Mouse (Mus musculus): ENCODE measurements around the gene Ctnnal1. TPM values are rescaled to one million over a fixed set of nuclear protein-coding genes. Genes with fewer than 3 reads are reported as not detected.
"Not testable (repeated sequence)": the region's sequence is repeated elsewhere in the genome, so short reads cannot be mapped to it uniquely, and the experiment has no call there.

Ctnnal1 gene
- total and polyA plus RNA-seq, 2 experiments from 2014 or later: 27.9 to 35.5 TPM

GRCm38 (mm10) chr4:56878971-56879370 lies 14.0 kb upstream of the Ctnnal1 start:
- ATAC-seq (ENCODE audit: insufficient read depth, low read depth) (no peak), DNase-seq (ENCODE audit: low spot score) (peak; percentile 5)
- Histone ChIP-seq H3K4me2 (ENCODE audit: low read depth, low read length) (no peak overlapping the region), H3K4me1 (ENCODE audit: control insufficient read depth, insufficient read depth) (peaks cover 26% of the 10 kb centered on the region), H3K27ac (ENCODE audit: low read depth) (peak overlapping the region; percentile 78; the same call in 1 of the 2 replicates), H3K27me3 (ENCODE audit: control insufficient read depth, insufficient read depth, low read length) (no peaks in the 10 kb centered on the region), H3K4me3 (ENCODE audit: low read depth, low read length) (no peak overlapping the region), H3K9ac (replicated peaks; ENCODE audit: low read depth, low read length) (no peak overlapping the region), H3K9me3 (replicated peaks; ENCODE audit: control insufficient read depth, low read length) (no peaks in the 10 kb centered on the region), H3K36me3 (replicated peaks; ENCODE audit: control insufficient read depth, insufficient read depth, low read length) (peaks cover 48% of the 10 kb centered on the region)
- no peak for TF ChIP-seq CTCF (IDR thresholded peaks at IDR 0.05; ENCODE audit: low read depth)
- WGBS: 78% methylated on average over 7 of the region's 7 CpGs

DNA sequence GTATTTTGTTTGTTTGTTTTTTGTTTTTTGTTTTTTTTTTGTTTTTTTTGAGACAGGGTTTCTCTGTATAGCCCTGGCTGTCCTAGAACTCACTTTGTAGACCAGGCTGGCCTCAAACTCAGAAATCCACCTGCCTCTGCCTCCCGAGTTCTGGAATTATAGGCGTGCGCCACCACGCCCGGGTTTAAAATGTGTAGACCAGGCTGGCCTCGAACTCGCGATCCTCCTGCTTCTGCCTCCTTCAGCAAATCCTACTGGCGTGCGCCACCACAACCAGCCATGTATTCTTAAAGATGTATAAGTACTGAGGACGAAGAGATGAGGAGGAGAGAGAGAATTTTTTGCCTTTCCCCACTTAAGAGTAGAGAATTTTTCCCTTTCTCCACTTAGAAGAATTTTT lies 5.6 kb upstream of the Ctnnal1 start:
- H3K4me3 ChIP-seq (ENCODE audit: low read depth, low read length); DNase-seq (ENCODE audit: low spot score); H3K9me3 ChIP-seq (replicated peaks; ENCODE audit: control insufficient read depth, low read length); H3K4me2 ChIP-seq (ENCODE audit: low read depth, low read length); H3K27ac ChIP-seq (ENCODE audit: low read depth); ATAC-seq (ENCODE audit: insufficient read depth, low read depth); H3K27me3 ChIP-seq (ENCODE audit: control insufficient read depth, insufficient read depth, low read length); H3K9ac ChIP-seq (replicated peaks; ENCODE audit: low read depth, low read length): not testable (repeated sequence)
- WGBS: 97% methylated on average over 11 of the region's 11 CpGs
- peaks cover 19% of the 10 kb centered on the region for H3K4me1 ChIP-seq (ENCODE audit: control insufficient read depth, insufficient read depth)
- H3K36me3 ChIP-seq (replicated peaks; ENCODE audit: control insufficient read depth, insufficient read depth, low read length): peaks cover 12% of the 10 kb centered on the region

DNA sequence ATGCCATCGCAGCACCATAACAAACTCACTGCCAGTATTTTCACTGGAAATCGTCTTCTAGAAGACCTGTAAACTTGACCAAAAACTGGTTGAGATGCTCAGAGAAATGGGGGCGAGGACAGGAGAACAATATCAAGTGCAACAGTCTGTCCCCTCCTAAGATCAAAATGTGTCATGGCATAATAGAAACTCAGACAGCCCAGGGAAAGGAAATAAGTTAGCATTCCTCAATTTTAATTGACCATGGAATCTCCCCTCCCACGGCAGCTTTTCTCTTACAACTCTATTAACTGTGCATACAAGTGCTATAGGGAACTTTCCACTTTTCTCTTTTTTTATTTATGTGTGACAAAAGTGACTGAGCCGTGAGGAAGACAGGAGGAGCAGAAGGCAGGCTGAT lies 2.8 kb upstream of the Ctnnal1 start:
- Histone ChIP-seq H3K4me1 (ENCODE audit: control insufficient read depth, insufficient read depth) (peaks cover 27% of the 10 kb centered on the region), H3K9ac (replicated peaks; ENCODE audit: low read depth, low read length) (no peak overlapping the region), H3K4me2 (ENCODE audit: low read depth, low read length) (no peak overlapping the region), H3K27me3 (ENCODE audit: control insufficient read depth, insufficient read depth, low read length) (no peaks in the 10 kb centered on the region), H3K36me3 (replicated peaks; ENCODE audit: control insufficient read depth, insufficient read depth, low read length) (0 out of 2 replicates have a peak, but pooled peaks cover 3% of the 10 kb centered on the region), H3K27ac (ENCODE audit: low read depth) (no peak overlapping the region), H3K4me3 (ENCODE audit: low read depth, low read length) (no peak overlapping the region), H3K9me3 (replicated peaks; ENCODE audit: control insufficient read depth, low read length) (no peaks in the 10 kb centered on the region)
- 89% methylated on average over 5 of the region's 5 CpGs for WGBS
- no peak for ATAC-seq (ENCODE audit: insufficient read depth, low read depth)
- no peak for TF ChIP-seq EP300 (IDR thresholded peaks at IDR 0.05; ENCODE audit: low read depth)
- TF ChIP-seq CTCF (IDR thresholded peaks at IDR 0.05; ENCODE audit: low read depth): no peak
- DNase-seq (ENCODE audit: low spot score): no peak

DNA sequence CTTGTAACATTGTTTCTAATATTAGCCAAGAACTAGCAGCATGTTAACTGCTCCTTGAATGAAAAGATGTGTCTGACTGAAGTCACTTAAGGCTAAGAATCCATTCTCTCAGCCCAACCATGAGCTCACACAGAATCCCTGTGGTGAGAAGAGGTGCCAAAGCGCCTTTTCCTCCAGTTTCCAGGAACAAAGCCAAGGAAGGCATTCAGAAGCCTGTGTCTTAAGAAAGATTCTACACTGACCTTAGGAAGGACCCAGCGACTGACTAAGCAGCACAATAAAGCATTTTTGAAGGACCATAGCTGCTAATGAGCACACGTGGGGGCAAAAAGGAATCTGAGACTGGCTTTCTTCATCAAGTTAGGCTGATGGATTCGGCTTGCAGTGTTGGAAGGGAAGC lies 983 bp upstream of the Ctnnal1 start:
- 45% methylated on average over 4 of the region's 4 CpGs for WGBS
- ATAC-seq (ENCODE audit: insufficient read depth, low read depth) (no peak), DNase-seq (ENCODE audit: low spot score) (no peak)
- Histone ChIP-seq H3K9me3 (replicated peaks; ENCODE audit: control insufficient read depth, low read length) (no peaks in the 10 kb centered on the region), H3K4me1 (ENCODE audit: control insufficient read depth, insufficient read depth) (peaks cover 27% of the 10 kb centered on the region), H3K4me3 (ENCODE audit: low read depth, low read length) (no peak overlapping the region), H3K4me2 (ENCODE audit: low read depth, low read length) (no peak overlapping the region), H3K9ac (replicated peaks; ENCODE audit: low read depth, low read length) (no peak overlapping the region), H3K36me3 (replicated peaks; ENCODE audit: control insufficient read depth, insufficient read depth, low read length) (0 out of 2 replicates have a peak, but pooled peaks cover 3% of the 10 kb centered on the region), H3K27ac (ENCODE audit: low read depth) (peak overlapping the region; percentile 91; the same call in 1 of the 2 replicates), H3K27me3 (ENCODE audit: control insufficient read depth, insufficient read depth, low read length) (no peaks in the 10 kb centered on the region)
- TF ChIP-seq EP300 (IDR thresholded peaks at IDR 0.05; ENCODE audit: low read depth) (no peak), CTCF (IDR thresholded peaks at IDR 0.05; ENCODE audit: low read depth) (no peak)

- peak overlapping the region; percentile 76 for H3K4me3 ChIP-seq (ENCODE audit: low read depth, low read length)
- H3K36me3 ChIP-seq (replicated peaks; ENCODE audit: control insufficient read depth, insufficient read depth, low read length): no peaks in the 10 kb centered on the region
- no peak for TF ChIP-seq EP300 (IDR thresholded peaks at IDR 0.05; ENCODE audit: low read depth)
- no peak for TF ChIP-seq CTCF (IDR thresholded peaks at IDR 0.05; ENCODE audit: low read depth)
- H3K27me3 ChIP-seq (ENCODE audit: control insufficient read depth, insufficient read depth, low read length): no peaks in the 10 kb centered on the region
- peaks cover 27% of the 10 kb centered on the region for H3K4me1 ChIP-seq (ENCODE audit: control insufficient read depth, insufficient read depth)
- peak overlapping the region; percentile 91 for H3K27ac ChIP-seq (ENCODE audit: low read depth)
- peak; percentile 49 for ATAC-seq (ENCODE audit: insufficient read depth, low read depth)
- H3K9me3 ChIP-seq (replicated peaks; ENCODE audit: control insufficient read depth, low read length): no peaks in the 10 kb centered on the region
- H3K9ac ChIP-seq (replicated peaks; ENCODE audit: low read depth, low read length): peak overlapping the region; percentile 76
- 1% methylated on average over 44 of the region's 49 CpGs for WGBS
- peak overlapping the region; percentile 86 for H3K4me2 ChIP-seq (ENCODE audit: low read depth, low read length)
- DNase-seq (ENCODE audit: low spot score): peak; percentile 57
Measured at GRCm38 (mm10) chr4:56864417-56865001, 479 bp downstream of the Ctnnal1 start.

DNA sequence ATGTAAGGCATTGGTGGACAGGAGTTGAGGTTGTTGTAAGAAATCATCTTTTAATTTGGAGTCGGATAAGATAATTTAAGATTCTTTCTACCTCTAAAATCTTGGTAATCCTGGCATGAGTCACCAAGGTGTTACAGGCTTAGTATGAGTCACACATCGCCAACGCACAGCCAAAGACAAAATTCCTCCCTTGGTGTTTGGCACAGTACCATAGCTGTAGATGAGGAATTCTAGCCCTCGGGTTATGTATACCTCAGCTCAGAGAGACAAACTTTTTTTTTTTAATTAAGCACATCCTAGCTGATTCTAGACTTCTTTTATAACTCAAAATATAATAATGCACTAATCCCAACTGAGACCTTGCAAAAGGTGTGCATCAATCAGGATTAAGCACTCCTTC lies 972 bp downstream of the Ctnnal1 start:
- peaks cover 22% of the 10 kb centered on the region for H3K4me1 ChIP-seq (ENCODE audit: control insufficient read depth, insufficient read depth)
- TF ChIP-seq EP300 (IDR thresholded peaks at IDR 0.05; ENCODE audit: low read depth) (no peak), CTCF (IDR thresholded peaks at IDR 0.05; ENCODE audit: low read depth) (no peak)
- 24% methylated on average over 4 of the region's 4 CpGs for WGBS
- H3K27me3 ChIP-seq (ENCODE audit: control insufficient read depth, insufficient read depth, low read length): no peaks in the 10 kb centered on the region
- ATAC-seq (ENCODE audit: insufficient read depth, low read depth): no peak
- DNase-seq (ENCODE audit: low spot score): no peak
- no peaks in the 10 kb centered on the region for H3K36me3 ChIP-seq (replicated peaks; ENCODE audit: control insufficient read depth, insufficient read depth, low read length)
- peak overlapping the region; percentile 86 for H3K4me2 ChIP-seq (ENCODE audit: low read depth, low read length)
- H3K9me3 ChIP-seq (replicated peaks; ENCODE audit: control insufficient read depth, low read length): no peaks in the 10 kb centered on the region
- peak overlapping the region; percentile 76 for H3K4me3 ChIP-seq (ENCODE audit: low read depth, low read length)
- H3K9ac ChIP-seq (replicated peaks; ENCODE audit: low read depth, low read length): peak overlapping the region; percentile 76
- peak overlapping the region; percentile 91 for H3K27ac ChIP-seq (ENCODE audit: low read depth)
